ENCODE assay signal across 12 mouse cellular contexts in the genomic region with DNA sequence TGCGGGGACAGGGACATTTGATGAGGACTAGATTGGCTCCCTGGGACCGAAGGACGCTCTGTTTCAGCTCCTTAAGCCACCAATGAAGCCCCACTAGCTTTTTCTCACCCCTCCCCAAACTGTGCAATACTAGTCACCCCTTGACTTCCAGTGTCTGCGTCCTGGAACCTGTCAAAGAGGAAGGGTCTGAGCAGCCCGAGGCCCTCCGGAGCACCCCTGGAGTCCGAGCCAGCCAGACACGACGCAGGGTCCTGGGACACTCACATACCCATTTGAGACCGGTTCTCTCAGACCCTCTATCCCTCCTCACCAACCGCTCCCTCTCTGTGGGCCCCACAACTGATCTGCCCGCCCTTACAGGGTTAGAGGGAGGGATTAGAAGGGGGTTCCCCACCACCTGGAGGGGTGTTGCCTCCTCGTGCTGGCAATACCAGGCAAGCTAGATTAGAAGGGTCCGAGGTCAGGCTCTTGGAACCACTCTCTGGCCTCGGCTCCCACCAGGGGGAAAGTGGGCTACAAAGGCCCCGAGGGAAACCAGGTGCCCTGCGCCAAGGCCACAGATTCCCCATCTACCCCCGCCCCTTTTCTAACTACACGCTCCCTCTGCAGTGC. TPM values are rescaled to one million over a fixed set of nuclear protein-coding genes. Genes with fewer than 3 reads are reported as not detected.
DNase-seq lines count a peak whose midpoint lies in the region; ATAC-seq and TF ChIP-seq lines count a peak whose summit lies in the region.
"Had no signal": no experiment of that assay in that cellular context is flagged by ENCODE, and none has a peak within 500 bp of the region (broad histone marks: within the 10 kb centered on the region; RNA-seq: fewer than 3 reads in every experiment).

No protein-coding gene starts in this region.

- ATAC-seq in midbrain, embryonic 11.5 days (ENCODE audit: low FRiP score), result no peak
- ATAC-seq in midbrain, embryonic 16.5 days, result no peak
- no peak for ATAC-seq in neural tube, embryonic 15.5 days (ENCODE audit: low FRiP score)

- H3K27me3 ChIP-seq in midbrain, embryonic 11.5 days (ENCODE audit: control insufficient read depth, insufficient read depth, low read length), result peaks cover 99% of the 10 kb centered on the region
- peaks cover 86% of the 10 kb centered on the region for H3K27me3 ChIP-seq in midbrain, embryonic 16.5 days (ENCODE audit: control insufficient read depth, insufficient read depth, low read depth, low read length)
- H3K27me3 ChIP-seq in neural tube, embryonic 15.5 days (replicated peaks), result peaks cover 98% of the 10 kb centered on the region

- no peak for DNase-seq in gastrocnemius, adult 2 months
- DNase-seq in gastrocnemius, adult 8-10 months (ENCODE audit: low spot score in 2 of 2), result no peak
- peak; percentile 95 for DNase-seq in midbrain, embryonic 11.5 days (ENCODE audit: low spot score, missing footprints)
- peak; percentile 52 for DNase-seq in induced T-regulatory cell, adult 2 months (ENCODE audit: low read depth)
- no peak for DNase-seq in cerebellum, postnatal 25 days
- no peak for DNase-seq in right cerebral cortex, adult 18-20 months

- H3K4me1 ChIP-seq in midbrain, embryonic 11.5 days (ENCODE audit: control insufficient read depth, insufficient read depth, low read length), result peaks cover 18% of the 10 kb centered on the region
- peaks cover 12% of the 10 kb centered on the region; the same call in 1 of the 2 replicates for H3K4me1 ChIP-seq in midbrain, embryonic 16.5 days (ENCODE audit: control insufficient read depth, insufficient read depth, low read length)
- peaks cover 44% of the 10 kb centered on the region for H3K4me1 ChIP-seq in neural tube, embryonic 15.5 days

- no peak overlapping the region for H3K4me2 ChIP-seq in midbrain, embryonic 11.5 days
- H3K4me2 ChIP-seq in midbrain, embryonic 16.5 days (ENCODE audit: low read length), result no peak overlapping the region
- no peak overlapping the region for H3K4me2 ChIP-seq in neural tube, embryonic 15.5 days

- H3K9me3 ChIP-seq in midbrain, embryonic 11.5 days (ENCODE audit: control insufficient read depth, low read length), result no peaks in the 10 kb centered on the region
- no peaks in the 10 kb centered on the region; the same call in 1 of the 2 replicates for H3K9me3 ChIP-seq in midbrain, embryonic 16.5 days (replicated peaks; ENCODE audit: control insufficient read depth, low read length, poor library complexity, severe bottlenecking)
- H3K9me3 ChIP-seq in neural tube, embryonic 15.5 days (replicated peaks), result no peaks in the 10 kb centered on the region

- intact Hi-C loops in gastrocnemius, adult 2 months (cut with DNase I), result no loop called here

- no peaks in the 10 kb centered on the region for H3K36me3 ChIP-seq in midbrain, embryonic 11.5 days (ENCODE audit: control insufficient read depth, insufficient read depth, low read length)
- no peaks in the 10 kb centered on the region for H3K36me3 ChIP-seq in midbrain, embryonic 16.5 days (ENCODE audit: control insufficient read depth, insufficient read depth, low read length)
- no peaks in the 10 kb centered on the region for H3K36me3 ChIP-seq in neural tube, embryonic 15.5 days

- 0 out of 2 replicates have a peak overlapping the region, but pooled peaks have one; percentile 3 for H3K27ac ChIP-seq in gastrocnemius, adult 2 months
- no peak overlapping the region for H3K27ac ChIP-seq in midbrain, embryonic 11.5 days (ENCODE audit: low read depth, low read length)
- H3K27ac ChIP-seq in midbrain, embryonic 16.5 days (ENCODE audit: low read length), result no peak overlapping the region
- H3K27ac ChIP-seq in neural tube, embryonic 15.5 days (replicated peaks), result no peak overlapping the region

- H3K9ac ChIP-seq in midbrain, embryonic 11.5 days (ENCODE audit: low read length), result no peak overlapping the region
- H3K9ac ChIP-seq in midbrain, embryonic 16.5 days (ENCODE audit: low read depth, low read length), result no peak overlapping the region; the same call in 1 of the 2 replicates
- no peak overlapping the region for H3K9ac ChIP-seq in neural tube, embryonic 15.5 days (replicated peaks)

- under 1% methylated on average over 19 of the region's 19 CpGs for WGBS in midbrain, embryonic 11.5 days
- 2% methylated on average over 19 of the region's 19 CpGs for WGBS in midbrain, embryonic 16.5 days
- 4% methylated on average over 19 of the region's 19 CpGs for WGBS in neural tube, embryonic 15.5 days

- no peak for TF ChIP-seq CTCF in gastrocnemius, adult 2 months (IDR thresholded peaks at IDR 0.05)

- peak overlapping the region; percentile 65 for H3K4me3 ChIP-seq in gastrocnemius, adult 2 months
- no peak overlapping the region; the same call in 1 of the 2 replicates for H3K4me3 ChIP-seq in midbrain, embryonic 11.5 days (ENCODE audit: low read depth, low read length)
- H3K4me3 ChIP-seq in midbrain, embryonic 16.5 days (ENCODE audit: low read depth, low read length), result no peak overlapping the region
- H3K4me3 ChIP-seq in neural tube, embryonic 15.5 days (replicated peaks), result peak overlapping the region; percentile 29
- H3K4me3 ChIP-seq: erythroblast, embryonic 14.5 days had no signal

RNA-seq across cellular contexts. Expression of gene Wnt10b, which starts 0.8 kb away (rescaled TPM):
- total RNA-seq in gastrocnemius, adult 2 months (2021), result 1 to 10 TPM in 1 of 2 experiments, under 1 TPM in 1; 0.97 to 1.4 TPM
- 1 to 10 TPM in 1 of 4 experiments, under 1 TPM in 3; 0.48 to 1.1 (median 0.85) TPM for total RNA-seq in gastrocnemius, adult 8-10 months (2022)
- polyA plus RNA-seq in midbrain, embryonic 11.5 days (2014; fragmentation: Nextera tagmentation; extraction: Ambion mirVana), result 0.30 and 0.40 TPM in 2 replicates
- polyA plus RNA-seq in midbrain, embryonic 16.5 days (2015; fragmentation: Nextera tagmentation; extraction: Ambion mirVana), result not detected in 2 replicates
- 0.08 and 0.72 TPM in 2 replicates for polyA plus RNA-seq in neural tube, embryonic 15.5 days (2015; fragmentation: Nextera tagmentation; extraction: Ambion mirVana)
- polyA plus RNA-seq: erythroblast, embryonic 14.5 days had no signal

RNA-seq across cellular contexts. Expression of gene Wnt1, which starts 12.5 kb away (rescaled TPM):
- total RNA-seq in gastrocnemius, adult 2 months (2021), result under 1 TPM in 1 of 2 experiments, not detected in 1; 0.08 TPM
- total RNA-seq in gastrocnemius, adult 8-10 months (2022), result not detected
- 11.6 and 14.0 TPM in 2 replicates for polyA plus RNA-seq in midbrain, embryonic 11.5 days (2014; fragmentation: Nextera tagmentation; extraction: Ambion mirVana)
- 1.2 and 1.3 TPM in 2 replicates for polyA plus RNA-seq in midbrain, embryonic 16.5 days (2015; fragmentation: Nextera tagmentation; extraction: Ambion mirVana)
- polyA plus RNA-seq in neural tube, embryonic 15.5 days (2015; fragmentation: Nextera tagmentation; extraction: Ambion mirVana), result 1.0 and 2.0 TPM in 2 replicates
- total RNA-seq: adrenal gland, postnatal 4 days; megakaryocyte progenitor cell, adult 5-6 weeks had no signal
- polyA plus RNA-seq: erythroblast, embryonic 14.5 days; large intestine, adult 2 months had no signal

RNA-seq across cellular contexts. Expression of gene Arf3, which starts 14.1 kb away (rescaled TPM):
- 1 to 10 TPM; 8.1 to 9.4 TPM for total RNA-seq in gastrocnemius, adult 2 months (2021)
- 1 to 10 TPM; 6.9 to 8.9 (median 8.1) TPM for total RNA-seq in gastrocnemius, adult 8-10 months (2022)
- polyA plus RNA-seq in midbrain, embryonic 11.5 days (2014; fragmentation: Nextera tagmentation; extraction: Ambion mirVana), result 28.1 and 33.4 TPM in 2 replicates
- polyA plus RNA-seq in midbrain, embryonic 16.5 days (2015; fragmentation: Nextera tagmentation; extraction: Ambion mirVana), result 96.4 and 102 TPM in 2 replicates
- polyA plus RNA-seq in neural tube, embryonic 15.5 days (2015; fragmentation: Nextera tagmentation; extraction: Ambion mirVana), result 97.8 TPM in 2 replicates

RNA-seq across cellular contexts. Expression of gene Ddn, which starts 32.2 kb away (rescaled TPM):
- total RNA-seq in gastrocnemius, adult 2 months (2021), result under 1 TPM; 0.33 to 0.78 TPM
- under 1 TPM; 0.12 to 0.67 (median 0.43) TPM for total RNA-seq in gastrocnemius, adult 8-10 months (2022)
- polyA plus RNA-seq in midbrain, embryonic 11.5 days (2014; fragmentation: Nextera tagmentation; extraction: Ambion mirVana), result 0.48 and 0.74 TPM in 2 replicates
- 0.35 and 0.42 TPM in 2 replicates for polyA plus RNA-seq in midbrain, embryonic 16.5 days (2015; fragmentation: Nextera tagmentation; extraction: Ambion mirVana)
- polyA plus RNA-seq in neural tube, embryonic 15.5 days (2015; fragmentation: Nextera tagmentation; extraction: Ambion mirVana), result 0.18 and 0.36 TPM in 2 replicates

RNA-seq across cellular contexts. Expression of gene Fkbp11, which starts 49.1 kb away (rescaled TPM):
- 1 to 10 TPM; 1.0 to 1.3 TPM for total RNA-seq in gastrocnemius, adult 2 months (2021)
- total RNA-seq in gastrocnemius, adult 8-10 months (2022), result under 1 TPM in 3 of 4 experiments, not detected in 1; 0.43 to 0.92 (median 0.72) TPM
- polyA plus RNA-seq in midbrain, embryonic 11.5 days (2014; fragmentation: Nextera tagmentation; extraction: Ambion mirVana), result 10.3 and 10.5 TPM in 2 replicates
- 2.3 and 4.0 TPM in 2 replicates for polyA plus RNA-seq in midbrain, embryonic 16.5 days (2015; fragmentation: Nextera tagmentation; extraction: Ambion mirVana)
- polyA plus RNA-seq in neural tube, embryonic 15.5 days (2015; fragmentation: Nextera tagmentation; extraction: Ambion mirVana), result 11.9 and 12.3 TPM in 2 replicates

Comparison
In these comparisons a context has a peak if more than half of its experiments do, and no peak if none do; other contexts are left out.
1. DNase-seq: peak in midbrain, embryonic 11.5 days (single experiment) and induced T-regulatory cell, adult 2 months (single experiment); none in gastrocnemius, adult 2 months (single experiment), gastrocnemius, adult 8-10 months (0 of 2), cerebellum, postnatal 25 days (0 of 2) and right cerebral cortex, adult 18-20 months (single experiment).
2. H3K4me3 ChIP-seq: peak in gastrocnemius, adult 2 months (single experiment) and neural tube, embryonic 15.5 days (single experiment); none in midbrain, embryonic 11.5 days (single experiment) and midbrain, embryonic 16.5 days (single experiment).